Mouse (Mus musculus): ENCODE measurements around the gene Ccl24. TPM values are rescaled to one million over a fixed set of nuclear protein-coding genes. Genes with fewer than 3 reads are reported as not detected.

Ccl24 gene
- polyA plus RNA-seq (2015; fragmentation: Illumina TruSeq; extraction: RNeasy Lipid Tissue Mini Kit (QIAGEN cat#74804); ENCODE audit: insufficient read depth, low read depth, low replicate concordance) = 5.6 TPM

GRCm38 (mm10) chr5:135573006-135573405, at the start of gene Ccl24:
Gene Ccl24, minus strand, starts transcription at chr5:135573049.

GRCm38 (mm10) chr5:135563469-135563868, 9.4 kb downstream of the Ccl24 start, which contains the start of gene Ccl26:
Gene Ccl26, minus strand, starts transcription at chr5:135563569.

GRCm38 (mm10) chr5:135544865-135545797, 27.7 kb downstream of the Ccl24 start, which contains the start of gene Hip1:
Gene Hip1, minus strand, starts transcription at chr5:135545120.

Other genes with a start within 250 kb of the Ccl24 start
- not detected for gene Fkbp6, start 223.0 kb downstream of the Ccl24 start, polyA plus RNA-seq (2015; fragmentation: Illumina TruSeq; extraction: RNeasy Lipid Tissue Mini Kit (QIAGEN cat#74804); ENCODE audit: insufficient read depth, low read depth, low replicate concordance)
- gene Trim50, start 219.8 kb downstream of the Ccl24 start, polyA plus RNA-seq (2015; fragmentation: Illumina TruSeq; extraction: RNeasy Lipid Tissue Mini Kit (QIAGEN cat#74804); ENCODE audit: insufficient read depth, low read depth, low replicate concordance) = 4.6 TPM
- 10.0 TPM for gene Nsun5, start 203.1 kb downstream of the Ccl24 start, polyA plus RNA-seq (2015; fragmentation: Illumina TruSeq; extraction: RNeasy Lipid Tissue Mini Kit (QIAGEN cat#74804); ENCODE audit: insufficient read depth, low read depth, low replicate concordance)
- gene Pom121, start 178.5 kb downstream of the Ccl24 start, polyA plus RNA-seq (2015; fragmentation: Illumina TruSeq; extraction: RNeasy Lipid Tissue Mini Kit (QIAGEN cat#74804); ENCODE audit: insufficient read depth, low read depth, low replicate concordance) = 4.7 TPM
- gene Hip1, start 27.9 kb downstream of the Ccl24 start, polyA plus RNA-seq (2015; fragmentation: Illumina TruSeq; extraction: RNeasy Lipid Tissue Mini Kit (QIAGEN cat#74804); ENCODE audit: insufficient read depth, low read depth, low replicate concordance) = 9.4 TPM
- not detected for gene Ccl26, start 9.5 kb downstream of the Ccl24 start, polyA plus RNA-seq (2015; fragmentation: Illumina TruSeq; extraction: RNeasy Lipid Tissue Mini Kit (QIAGEN cat#74804); ENCODE audit: insufficient read depth, low read depth, low replicate concordance)
- gene Rhbdd2, start 59.6 kb upstream of the Ccl24 start, polyA plus RNA-seq (2015; fragmentation: Illumina TruSeq; extraction: RNeasy Lipid Tissue Mini Kit (QIAGEN cat#74804); ENCODE audit: insufficient read depth, low read depth, low replicate concordance) = 6.4 TPM
- 17.9 TPM for gene Por, start 97.0 kb upstream of the Ccl24 start, polyA plus RNA-seq (2015; fragmentation: Illumina TruSeq; extraction: RNeasy Lipid Tissue Mini Kit (QIAGEN cat#74804); ENCODE audit: insufficient read depth, low read depth, low replicate concordance)
- 12.6 TPM for gene Tmem120a, start 171.4 kb upstream of the Ccl24 start, polyA plus RNA-seq (2015; fragmentation: Illumina TruSeq; extraction: RNeasy Lipid Tissue Mini Kit (QIAGEN cat#74804); ENCODE audit: insufficient read depth, low read depth, low replicate concordance)
- gene Styxl1, start 205.3 kb upstream of the Ccl24 start, polyA plus RNA-seq (2015; fragmentation: Illumina TruSeq; extraction: RNeasy Lipid Tissue Mini Kit (QIAGEN cat#74804); ENCODE audit: insufficient read depth, low read depth, low replicate concordance) = not detected
- gene Mdh2, start 205.4 kb upstream of the Ccl24 start, polyA plus RNA-seq (2015; fragmentation: Illumina TruSeq; extraction: RNeasy Lipid Tissue Mini Kit (QIAGEN cat#74804); ENCODE audit: insufficient read depth, low read depth, low replicate concordance) = 44.9 TPM
- 2.1 TPM for gene Srrm3, start 233.8 kb upstream of the Ccl24 start, polyA plus RNA-seq (2015; fragmentation: Illumina TruSeq; extraction: RNeasy Lipid Tissue Mini Kit (QIAGEN cat#74804); ENCODE audit: insufficient read depth, low read depth, low replicate concordance)